Mouse (Mus musculus): Measurements from ENCODE around the gene Otulinl. TPM values are rescaled to one million over a fixed set of nuclear protein-coding genes. Genes with fewer than 3 reads are reported as not detected.

The Otulinl gene
- polyA plus RNA-seq, 1 experiment from 2014 or later = 32.0 TPM

GRCm38 (mm10) chr15:27678511-27678910 is 2.9 kb downstream of the Otulinl start:
- H3K4me1 ChIP-seq = peaks cover 5% of the 10 kb centered on the region; the same call in 1 of the 2 replicates
- no peak for ATAC-seq (ENCODE audit: insufficient number of reproducible peaks, low FRiP score, low TSS enrichment, low read depth)
- no peaks in the 10 kb centered on the region for H3K27me3 ChIP-seq
- no peak overlapping the region for H3K27ac ChIP-seq (replicated peaks)
- H3K9me3 ChIP-seq (replicated peaks) = no peaks in the 10 kb centered on the region
- no peak overlapping the region for H3K4me2 ChIP-seq (replicated peaks)
- no peak overlapping the region for H3K4me3 ChIP-seq (replicated peaks)
- WGBS = 77% methylated on average over 9 of the region's 9 CpGs
- H3K36me3 ChIP-seq = no peaks in the 10 kb centered on the region
- H3K9ac ChIP-seq = no peak overlapping the region

- H3K36me3 ChIP-seq = no peaks in the 10 kb centered on the region
- no peak overlapping the region for H3K4me2 ChIP-seq (replicated peaks)
- no peak overlapping the region for H3K27ac ChIP-seq (replicated peaks)
- no peak for ATAC-seq (ENCODE audit: insufficient number of reproducible peaks, low FRiP score, low TSS enrichment, low read depth)
- H3K9ac ChIP-seq = no peak overlapping the region
- H3K4me3 ChIP-seq (replicated peaks) = no peak overlapping the region
- peaks cover 6% of the 10 kb centered on the region; the same call in 1 of the 2 replicates for H3K4me1 ChIP-seq
- H3K27me3 ChIP-seq = no peaks in the 10 kb centered on the region
- 87% methylated on average over 6 of the region's 6 CpGs for WGBS
- no peaks in the 10 kb centered on the region for H3K9me3 ChIP-seq (replicated peaks)
Observed at GRCm38 (mm10) chr15:27677801-27678200, 3.6 kb downstream of the Otulinl start.

- no peaks in the 10 kb centered on the region for H3K9me3 ChIP-seq (replicated peaks)
- H3K27ac ChIP-seq (replicated peaks) = no peak overlapping the region
- H3K4me1 ChIP-seq = 0 out of 2 replicates have a peak, but pooled peaks cover 6% of the 10 kb centered on the region
- H3K36me3 ChIP-seq = no peaks in the 10 kb centered on the region
- no peak overlapping the region for H3K9ac ChIP-seq
- no peak overlapping the region for H3K4me2 ChIP-seq (replicated peaks)
- no peaks in the 10 kb centered on the region for H3K27me3 ChIP-seq
- no peak for ATAC-seq (ENCODE audit: insufficient number of reproducible peaks, low FRiP score, low TSS enrichment, low read depth)
- 53% methylated on average over 9 of the region's 9 CpGs for WGBS
- H3K4me3 ChIP-seq (replicated peaks) = no peak overlapping the region
Observed at GRCm38 (mm10) chr15:27676211-27676610, 5.2 kb downstream of the Otulinl start.

DNA sequence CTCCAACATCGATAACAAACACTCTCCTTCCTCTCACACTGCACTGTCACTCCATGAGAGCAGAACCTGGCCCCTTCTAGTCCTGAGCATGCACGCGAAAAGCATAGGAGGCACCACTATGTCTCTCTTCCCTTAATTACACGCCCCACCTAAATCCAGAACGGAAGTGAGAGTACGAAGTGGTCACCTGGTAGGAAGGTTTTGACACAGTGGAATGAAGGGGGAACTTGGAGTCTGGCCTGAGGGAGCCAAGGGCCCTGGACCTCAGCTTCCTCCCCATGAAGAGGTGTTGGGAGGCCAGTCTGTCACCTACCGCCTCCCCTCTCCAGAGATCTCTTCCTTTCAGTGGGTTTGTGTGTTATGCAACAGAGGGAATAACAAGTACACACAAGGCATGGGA is 6.3 kb downstream of the Otulinl start:
- Histone ChIP-seq H3K27ac (replicated peaks) (no peak overlapping the region), H3K36me3 (no peaks in the 10 kb centered on the region), H3K9me3 (replicated peaks) (no peaks in the 10 kb centered on the region), H3K9ac (no peak overlapping the region), H3K4me1 (0 out of 2 replicates have a peak, but pooled peaks cover 6% of the 10 kb centered on the region), H3K4me3 (replicated peaks) (no peak overlapping the region), H3K4me2 (replicated peaks) (no peak overlapping the region), H3K27me3 (no peaks in the 10 kb centered on the region)
- no peak for ATAC-seq (ENCODE audit: insufficient number of reproducible peaks, low FRiP score, low TSS enrichment, low read depth)
- WGBS = 85% methylated on average over 7 of the region's 7 CpGs

- H3K27me3 ChIP-seq = no peaks in the 10 kb centered on the region
- no peak for ATAC-seq (ENCODE audit: insufficient number of reproducible peaks, low FRiP score, low TSS enrichment, low read depth)
- no peak overlapping the region for H3K27ac ChIP-seq (replicated peaks)
- H3K9ac ChIP-seq = no peak overlapping the region
- 72% methylated on average over 6 of the region's 6 CpGs for WGBS
- no peaks in the 10 kb centered on the region for H3K9me3 ChIP-seq (replicated peaks)
- H3K4me3 ChIP-seq (replicated peaks) = no peak overlapping the region
- H3K4me2 ChIP-seq (replicated peaks) = no peak overlapping the region
- 0 out of 2 replicates have a peak, but pooled peaks cover 10% of the 10 kb centered on the region for H3K4me1 ChIP-seq
- H3K36me3 ChIP-seq = no peaks in the 10 kb centered on the region
Observed at GRCm38 (mm10) chr15:27674041-27674440, 7.3 kb downstream of the Otulinl start.

GRCm38 (mm10) chr15:27673151-27673550 is 8.2 kb downstream of the Otulinl start:
- Histone ChIP-seq H3K9ac (no peak overlapping the region), H3K4me2 (replicated peaks) (no peak overlapping the region), H3K36me3 (no peaks in the 10 kb centered on the region), H3K27ac (replicated peaks) (no peak overlapping the region), H3K4me3 (replicated peaks) (no peak overlapping the region), H3K4me1 (0 out of 2 replicates have a peak, but pooled peaks cover 10% of the 10 kb centered on the region), H3K27me3 (no peaks in the 10 kb centered on the region), H3K9me3 (replicated peaks) (no peaks in the 10 kb centered on the region)
- 88% methylated on average over 6 of the region's 6 CpGs for WGBS
- ATAC-seq (ENCODE audit: insufficient number of reproducible peaks, low FRiP score, low TSS enrichment, low read depth) = no peak

DNA sequence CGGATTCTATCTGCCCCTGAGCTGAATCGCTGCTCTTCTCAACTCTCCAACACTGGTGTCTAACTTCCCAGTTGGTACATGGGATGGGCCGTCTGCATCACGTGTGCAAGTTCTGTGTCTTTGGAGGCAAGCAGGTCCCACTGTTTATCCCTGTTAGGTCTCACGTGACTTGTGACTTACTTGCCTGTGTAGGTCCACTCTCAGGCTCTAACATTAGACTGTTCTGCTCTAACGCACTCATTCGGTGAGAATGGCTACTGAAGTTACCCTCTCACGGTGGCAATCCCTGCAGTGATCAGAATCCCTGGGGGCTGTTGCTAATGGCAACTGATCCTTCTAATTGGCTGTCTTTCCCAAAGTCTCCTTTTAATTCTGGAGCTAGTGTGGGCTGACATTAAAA is 9.1 kb downstream of the Otulinl start:
- Histone ChIP-seq H3K9me3 (replicated peaks) (no peaks in the 10 kb centered on the region), H3K4me1 (0 out of 2 replicates have a peak, but pooled peaks cover 10% of the 10 kb centered on the region), H3K36me3 (no peaks in the 10 kb centered on the region), H3K4me3 (replicated peaks) (no peak overlapping the region), H3K27me3 (no peaks in the 10 kb centered on the region), H3K27ac (replicated peaks) (no peak overlapping the region; the same call in 1 of the 2 replicates), H3K4me2 (replicated peaks) (no peak overlapping the region), H3K9ac (no peak overlapping the region)
- no peak for ATAC-seq (ENCODE audit: insufficient number of reproducible peaks, low FRiP score, low TSS enrichment, low read depth)
- WGBS = 62% methylated on average over 8 of the region's 8 CpGs

DNA sequence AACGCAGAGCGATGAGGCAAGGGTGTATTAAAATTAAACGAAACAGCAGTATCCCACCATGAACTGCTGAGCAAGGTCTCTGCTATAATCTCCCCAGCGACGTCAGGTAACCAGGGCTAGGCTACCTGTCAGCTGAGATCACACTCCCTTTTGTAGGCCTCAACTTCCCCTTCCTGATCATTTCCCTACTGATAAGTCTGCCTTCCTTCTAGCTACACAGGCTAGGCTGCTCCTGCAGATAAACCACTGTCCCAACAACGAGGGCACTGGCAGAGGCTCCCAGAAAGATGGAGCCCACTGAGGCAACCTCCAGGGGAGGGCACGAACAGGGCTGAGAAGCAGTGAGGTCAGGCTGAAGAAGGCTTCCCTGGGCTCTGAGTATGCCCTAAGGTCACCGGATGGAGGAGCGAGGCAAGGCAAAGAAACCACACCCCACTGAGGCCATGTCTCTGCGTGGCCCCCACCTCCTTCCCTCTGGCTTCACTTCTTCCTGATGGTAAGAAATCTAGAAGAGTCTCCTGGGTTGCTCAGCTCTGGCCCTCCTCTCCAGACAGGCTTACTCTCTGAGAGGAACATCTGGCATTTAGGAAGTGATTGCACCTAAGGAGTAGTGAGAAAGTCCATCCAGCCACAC is 9.7 kb downstream of the Otulinl start:
- no peak overlapping the region for H3K4me3 ChIP-seq (replicated peaks)
- 78% methylated on average over 10 of the region's 10 CpGs for WGBS
- no peaks in the 10 kb centered on the region for H3K9me3 ChIP-seq (replicated peaks)
- H3K9ac ChIP-seq = no peak overlapping the region
- no peak overlapping the region for H3K4me2 ChIP-seq (replicated peaks)
- no peak overlapping the region for H3K27ac ChIP-seq (replicated peaks)
- H3K4me1 ChIP-seq = 0 out of 2 replicates have a peak, but pooled peaks cover 10% of the 10 kb centered on the region
- H3K36me3 ChIP-seq = no peaks in the 10 kb centered on the region
- ATAC-seq (ENCODE audit: insufficient number of reproducible peaks, low FRiP score, low TSS enrichment, low read depth) = no peak
- no peaks in the 10 kb centered on the region for H3K27me3 ChIP-seq

GRCm38 (mm10) chr15:27670708-27671107 is 10.7 kb downstream of the Otulinl start:
- Histone ChIP-seq H3K4me2 (replicated peaks) (no peak overlapping the region), H3K27ac (replicated peaks) (no peak overlapping the region), H3K36me3 (no peaks in the 10 kb centered on the region), H3K9me3 (replicated peaks) (no peaks in the 10 kb centered on the region), H3K27me3 (no peaks in the 10 kb centered on the region), H3K4me1 (0 out of 2 replicates have a peak, but pooled peaks cover 10% of the 10 kb centered on the region), H3K4me3 (replicated peaks) (no peak overlapping the region), H3K9ac (no peak overlapping the region)
- no peak for ATAC-seq (ENCODE audit: insufficient number of reproducible peaks, low FRiP score, low TSS enrichment, low read depth)
- WGBS = 87% methylated on average over 8 of the region's 8 CpGs

- Histone ChIP-seq H3K4me2 (replicated peaks) (no peak overlapping the region), H3K9ac (no peak overlapping the region), H3K4me1 (0 out of 2 replicates have a peak, but pooled peaks cover 10% of the 10 kb centered on the region), H3K27me3 (no peaks in the 10 kb centered on the region), H3K27ac (replicated peaks) (no peak overlapping the region), H3K4me3 (replicated peaks) (no peak overlapping the region), H3K36me3 (no peaks in the 10 kb centered on the region), H3K9me3 (replicated peaks) (no peaks in the 10 kb centered on the region)
- ATAC-seq (ENCODE audit: insufficient number of reproducible peaks, low FRiP score, low TSS enrichment, low read depth) = no peak
- WGBS = 72% methylated on average over 12 of the region's 12 CpGs
Observed at GRCm38 (mm10) chr15:27669931-27670411, 11.4 kb downstream of the Otulinl start.

GRCm38 (mm10) chr15:27669276-27669675 is 12.1 kb downstream of the Otulinl start:
- H3K27me3 ChIP-seq = no peaks in the 10 kb centered on the region
- H3K9ac ChIP-seq = no peak overlapping the region
- ATAC-seq (ENCODE audit: insufficient number of reproducible peaks, low FRiP score, low TSS enrichment, low read depth) = no peak
- no peaks in the 10 kb centered on the region for H3K9me3 ChIP-seq (replicated peaks)
- no peak overlapping the region for H3K4me3 ChIP-seq (replicated peaks)
- no peaks in the 10 kb centered on the region for H3K36me3 ChIP-seq
- 62% methylated on average over 4 of the region's 4 CpGs for WGBS
- no peak overlapping the region for H3K4me2 ChIP-seq (replicated peaks)
- H3K4me1 ChIP-seq = 0 out of 2 replicates have a peak, but pooled peaks cover 10% of the 10 kb centered on the region
- H3K27ac ChIP-seq (replicated peaks) = no peak overlapping the region

GRCm38 (mm10) chr15:27668557-27668956 is 12.8 kb downstream of the Otulinl start:
- no peaks in the 10 kb centered on the region for H3K9me3 ChIP-seq (replicated peaks)
- H3K4me2 ChIP-seq (replicated peaks) = no peak overlapping the region
- H3K36me3 ChIP-seq = 0 out of 2 replicates have a peak, but pooled peaks cover 3% of the 10 kb centered on the region
- H3K27ac ChIP-seq (replicated peaks) = no peak overlapping the region
- H3K4me1 ChIP-seq = 0 out of 2 replicates have a peak, but pooled peaks cover 10% of the 10 kb centered on the region
- 90% methylated on average over 7 of the region's 7 CpGs for WGBS
- no peak overlapping the region for H3K4me3 ChIP-seq (replicated peaks)
- no peak for ATAC-seq (ENCODE audit: insufficient number of reproducible peaks, low FRiP score, low TSS enrichment, low read depth)
- H3K27me3 ChIP-seq = no peaks in the 10 kb centered on the region
- H3K9ac ChIP-seq = no peak overlapping the region

All from embryonic facial prominence, embryonic 15.5 days (tissue).